Mouse (Mus musculus): ENCODE data around the gene AU021092. TPM values are rescaled to one million over a fixed set of nuclear protein-coding genes. Genes with fewer than 3 reads are reported as not detected.

Gene AU021092
- polyA plus RNA-seq (2016; fragmentation: Nextera tagmentation; extraction: Ambion mirVana), result 5.9 and 6.2 TPM in 2 replicates

- Histone ChIP-seq H3K4me1 (no peaks in the 10 kb centered on the region), H3K9me3 (no peaks in the 10 kb centered on the region), H3K36me3 (no peaks in the 10 kb centered on the region), H3K27me3 (replicated peaks) (no peaks in the 10 kb centered on the region), H3K4me3 (no peak within 1 kb of the TSS), H3K4me2 (replicated peaks) (no peak within 1 kb of the TSS), H3K9ac (no peak within 1 kb of the TSS), H3K27ac (no peak within 1 kb of the TSS)
- no peak for ATAC-seq (ENCODE audit: low FRiP score, low read depth)
- WGBS, result 76% methylated on average over 6 of the region's 6 CpGs
Observed at GRCm38 (mm10) chr16:5222140-5222539, at the start of gene AU021092. AU021092 (minus strand) TSS chr16:5222299.

GRCm38 (mm10) chr16:5271411-5272035 lies 49.4 kb upstream of the AU021092 start:
- Histone ChIP-seq H3K9me3 (no peaks in the 10 kb centered on the region), H3K9ac (no peak overlapping the region), H3K4me3 (no peak overlapping the region), H3K36me3 (no peaks in the 10 kb centered on the region), H3K4me2 (replicated peaks) (no peak overlapping the region), H3K27ac (no peak overlapping the region), H3K4me1 (no peaks in the 10 kb centered on the region), H3K27me3 (replicated peaks) (no peaks in the 10 kb centered on the region)
- ATAC-seq (ENCODE audit: low FRiP score, low read depth), result no peak
- WGBS, result 86% methylated on average over 4 of the region's 4 CpGs

GRCm38 (mm10) chr16:5263926-5264325 lies 41.8 kb upstream of the AU021092 start:
- Histone ChIP-seq H3K36me3 (no peaks in the 10 kb centered on the region), H3K4me1 (no peaks in the 10 kb centered on the region), H3K27ac (no peak overlapping the region), H3K4me3 (no peak overlapping the region), H3K9me3 (no peaks in the 10 kb centered on the region), H3K9ac (no peak overlapping the region), H3K4me2 (replicated peaks) (no peak overlapping the region), H3K27me3 (replicated peaks) (no peaks in the 10 kb centered on the region)
- WGBS, result 87% methylated on average over 7 of the region's 7 CpGs
- no peak for ATAC-seq (ENCODE audit: low FRiP score, low read depth)

- H3K36me3 ChIP-seq, result no peaks in the 10 kb centered on the region
- no peaks in the 10 kb centered on the region for H3K4me1 ChIP-seq
- H3K9me3 ChIP-seq, result no peaks in the 10 kb centered on the region
- H3K4me3 ChIP-seq, result no peak overlapping the region
- no peak overlapping the region for H3K4me2 ChIP-seq (replicated peaks)
- no peak for ATAC-seq (ENCODE audit: low FRiP score, low read depth)
- no peak overlapping the region for H3K27ac ChIP-seq
- no peaks in the 10 kb centered on the region for H3K27me3 ChIP-seq (replicated peaks)
- WGBS, result 86% methylated on average over 8 of the region's 8 CpGs
- H3K9ac ChIP-seq, result no peak overlapping the region
Observed at GRCm38 (mm10) chr16:5263156-5263555, 41.1 kb upstream of the AU021092 start.

GRCm38 (mm10) chr16:5255779-5256496 lies 33.8 kb upstream of the AU021092 start, which contains the start of gene Eef2kmt:
Eef2kmt (minus strand) TSS chr16:5255983.
- peak within 1 kb of the TSS; percentile 79 for H3K4me2 ChIP-seq (replicated peaks)

GRCm38 (mm10) chr16:5255081-5255740 lies 33.1 kb upstream of the AU021092 start:
- peak; percentile 31 for ATAC-seq (ENCODE audit: low FRiP score, low read depth)
- Histone ChIP-seq H3K4me1 (peaks cover 13% of the 10 kb centered on the region; the same call in 1 of the 2 replicates), H3K9me3 (no peaks in the 10 kb centered on the region), H3K4me2 (replicated peaks) (peak overlapping the region; percentile 79), H3K36me3 (no peaks in the 10 kb centered on the region), H3K9ac (peak overlapping the region; percentile 59), H3K27me3 (replicated peaks) (no peaks in the 10 kb centered on the region), H3K4me3 (peak overlapping the region; percentile 57), H3K27ac (0 out of 2 replicates have a peak overlapping the region, but pooled peaks have one; percentile 16)
- WGBS, result 2% methylated on average over 27 of the region's 27 CpGs

More at GRCm38 (mm10) chr16:5255779-5256496, 33.8 kb upstream of the AU021092 start, which contains the start of gene Eef2kmt:
- 3% methylated on average over 57 of the region's 57 CpGs for WGBS
- ATAC-seq (ENCODE audit: low FRiP score, low read depth), result peak; percentile 94
- 0 out of 2 replicates have a peak within 1 kb of the TSS, but pooled peaks have one; percentile 16 for H3K27ac ChIP-seq
- H3K4me3 ChIP-seq, result peak within 1 kb of the TSS; percentile 57
- peaks cover 13% of the 10 kb centered on the region; the same call in 1 of the 2 replicates for H3K4me1 ChIP-seq
- peak within 1 kb of the TSS; percentile 59 for H3K9ac ChIP-seq
- no peaks in the 10 kb centered on the region for H3K36me3 ChIP-seq
- H3K9me3 ChIP-seq, result no peaks in the 10 kb centered on the region
- H3K27me3 ChIP-seq (replicated peaks), result no peaks in the 10 kb centered on the region

GRCm38 (mm10) chr16:5254346-5255025 lies 32.4 kb upstream of the AU021092 start:
- WGBS, result 6% methylated on average over 15 of the region's 15 CpGs
- H3K9me3 ChIP-seq, result no peaks in the 10 kb centered on the region
- H3K27ac ChIP-seq, result no peak overlapping the region
- peaks cover 13% of the 10 kb centered on the region; the same call in 1 of the 2 replicates for H3K4me1 ChIP-seq
- H3K27me3 ChIP-seq (replicated peaks), result no peaks in the 10 kb centered on the region
- ATAC-seq (ENCODE audit: low FRiP score, low read depth), result peak; percentile 30; the same call in 1 of the 2 replicates
- H3K36me3 ChIP-seq, result no peaks in the 10 kb centered on the region
- peak overlapping the region; percentile 59; the same call in 1 of the 2 replicates for H3K9ac ChIP-seq
- H3K4me2 ChIP-seq (replicated peaks), result peak overlapping the region; percentile 79
- peak overlapping the region; percentile 57; the same call in 1 of the 2 replicates for H3K4me3 ChIP-seq

- no peak overlapping the region for H3K27ac ChIP-seq
- 94% methylated on average over 2 of the region's 2 CpGs for whole genome bisulfite sequencing
- no peak overlapping the region for H3K4me2 ChIP-seq (replicated peaks)
- H3K9me3 ChIP-seq, result no peaks in the 10 kb centered on the region
- H3K36me3 ChIP-seq, result peaks cover 20% of the 10 kb centered on the region
- no peak for ATAC-seq (ENCODE audit: low FRiP score, low read depth)
- no peak overlapping the region for H3K9ac ChIP-seq
- no peaks in the 10 kb centered on the region for H3K27me3 ChIP-seq (replicated peaks)
- no peak overlapping the region for H3K4me3 ChIP-seq
- H3K4me1 ChIP-seq, result peaks cover 13% of the 10 kb centered on the region; the same call in 1 of the 2 replicates
Observed at GRCm38 (mm10) chr16:5252260-5252659, 30.2 kb upstream of the AU021092 start.

GRCm38 (mm10) chr16:5250891-5251290 lies 28.8 kb upstream of the AU021092 start:
- Histone ChIP-seq H3K36me3 (peaks cover 28% of the 10 kb centered on the region), H3K27ac (no peak overlapping the region), H3K4me3 (no peak overlapping the region), H3K9ac (no peak overlapping the region), H3K9me3 (no peaks in the 10 kb centered on the region), H3K4me2 (replicated peaks) (no peak overlapping the region), H3K4me1 (peaks cover 13% of the 10 kb centered on the region; the same call in 1 of the 2 replicates), H3K27me3 (replicated peaks) (no peaks in the 10 kb centered on the region)
- no peak for ATAC-seq (ENCODE audit: low FRiP score, low read depth)
- WGBS, result 89% methylated on average over 3 of the region's 3 CpGs

GRCm38 (mm10) chr16:5244411-5244810 lies 22.3 kb upstream of the AU021092 start:
- Histone ChIP-seq H3K4me1 (no peaks in the 10 kb centered on the region), H3K9me3 (no peaks in the 10 kb centered on the region), H3K27me3 (replicated peaks) (no peaks in the 10 kb centered on the region), H3K36me3 (peaks cover 71% of the 10 kb centered on the region), H3K9ac (no peak overlapping the region), H3K27ac (no peak overlapping the region), H3K4me2 (replicated peaks) (no peak overlapping the region), H3K4me3 (no peak overlapping the region)
- WGBS, result 38% methylated on average over 7 of the region's 7 CpGs
- no peak for ATAC-seq (ENCODE audit: low FRiP score, low read depth)

- Histone ChIP-seq H3K4me1 (no peaks in the 10 kb centered on the region), H3K36me3 (peaks cover 63% of the 10 kb centered on the region), H3K4me2 (replicated peaks) (no peak overlapping the region), H3K9ac (no peak overlapping the region), H3K9me3 (no peaks in the 10 kb centered on the region), H3K27me3 (replicated peaks) (no peaks in the 10 kb centered on the region), H3K27ac (no peak overlapping the region), H3K4me3 (no peak overlapping the region)
- no peak for ATAC-seq (ENCODE audit: low FRiP score, low read depth)
- 84% methylated on average over 6 of the region's 6 CpGs for WGBS
Observed at GRCm38 (mm10) chr16:5242882-5243281, 20.8 kb upstream of the AU021092 start.

All from neural tube, embryonic 12.5 days (tissue).